Mouse (Mus musculus) bone marrow, adult 2 months (tissue): ENCODE data around the gene Slc6a4. TPM values are rescaled to one million over a fixed set of nuclear protein-coding genes. Genes with fewer than 3 reads are reported as not detected.

Source experiments
- H3K27ac ChIP-seq: fragments of 200-500 bp; 2 replicates; pipeline ENCODE4 v1.5.1; 2012; ENCODE audit warnings: low read depth, mild to moderate bottlenecking, control low read depth, inconsistent platforms, low read length; ENCODE audit not compliant: control insufficient read depth, poor library complexity, insufficient read depth
- H3K4me1 ChIP-seq: fragments of 200-500 bp; 2 replicates; pipeline ENCODE4 v1.6.1; 2011; ENCODE audit warnings: low read length; ENCODE audit not compliant: control insufficient read depth, insufficient read depth
- H3K4me3 ChIP-seq: fragments of 200-500 bp; replicated peaks from 2 replicates; pipeline ENCODE3; 2011; ENCODE audit warnings: mild to moderate bottlenecking, low read depth, low read length, control low read depth; ENCODE audit not compliant: control insufficient read depth
- CTCF ChIP-seq: fragments of 200-500 bp; IDR thresholded peaks from 2 replicates; pipeline ENCODE4 v1.5.1; 2011; ENCODE audit warnings: low read length, control low read depth; ENCODE audit not compliant: control insufficient read depth, insufficient read depth
- POLR2A ChIP-seq: fragments of 200-500 bp; IDR thresholded peaks from 2 replicates; pipeline ENCODE4 v1.6.1; 2011; ENCODE audit warnings: low read depth, mild to moderate bottlenecking, control low read depth, low read length, borderline replicate concordance; ENCODE audit not compliant: control insufficient read depth
- WGBS: fragments of 180-500 bp; shearing (Covaris S2); methylation state at CpG from one replicate; pipeline ENCODE4 v1.1.7; 2018; 5-methylcytosine and 5-hydroxymethylcytosine counted together
- polyA plus RNA-seq: library from polyadenylated mRNA; stranded (reverse); fragments of >200 nt; gene quantifications from 2 replicates; pipeline ENCODE4 v1.2.4, GENCODE M21; 2011; ENCODE audit warnings: low replicate concordance; ENCODE audit not compliant: missing spikeins, insufficient read depth, insufficient read length

Gene Slc6a4
- 15.6 and 37.7 TPM in 2 replicates for polyA plus RNA-seq

DNA sequence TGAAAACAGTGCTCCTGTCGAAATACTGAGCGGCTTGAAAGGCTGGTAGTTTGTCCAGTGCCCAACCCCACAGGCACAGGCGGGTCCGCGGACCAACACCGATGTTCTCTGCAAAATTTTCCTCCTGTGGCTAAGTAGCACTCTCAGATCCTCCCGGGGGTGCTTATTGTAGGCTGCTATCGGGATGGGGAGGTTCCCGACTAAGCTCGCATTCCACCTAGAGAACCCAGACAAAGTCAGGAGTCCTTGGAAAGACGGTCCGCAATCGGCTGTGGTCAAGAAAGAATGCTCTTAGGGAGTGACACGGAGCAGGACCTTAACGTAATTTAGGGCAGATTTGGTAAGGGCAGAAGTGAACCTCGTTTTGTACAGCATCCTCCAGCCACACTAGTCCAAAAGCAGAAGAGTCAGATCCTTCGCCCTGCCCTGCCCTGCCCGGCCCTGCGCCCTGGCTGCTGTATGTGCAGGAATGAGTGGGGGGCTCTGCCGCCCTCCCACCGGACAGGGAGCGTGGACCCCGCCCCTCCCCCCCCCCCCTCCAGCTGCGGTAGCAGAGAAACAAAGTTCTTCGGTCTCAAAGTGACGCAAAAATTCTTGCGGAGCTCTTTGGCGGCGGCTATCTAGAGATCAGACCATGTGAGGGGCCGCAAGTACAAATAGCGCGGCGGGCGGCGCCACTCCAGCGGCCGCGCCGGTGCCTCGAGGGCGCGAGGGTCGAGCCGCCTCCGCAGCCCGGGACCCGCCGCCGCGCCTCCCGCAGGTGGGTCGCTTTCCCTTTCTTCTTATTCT is at the start of gene Slc6a4:
Gene Slc6a4, plus strand, starts transcription at position 688 of the 789 bp plus-strand sequence.
- 1% methylated on average over 52 of the region's 52 CpGs for WGBS
- no peak within 1 kb of the TSS for H3K27ac ChIP-seq
- H3K4me3 ChIP-seq, result peak within 1 kb of the TSS; percentile 10
- H3K4me1 ChIP-seq, result peaks cover 5% of the 10 kb centered on the region
- no peak for TF ChIP-seq POLR2A
- TF ChIP-seq CTCF, result no peak

DNA sequence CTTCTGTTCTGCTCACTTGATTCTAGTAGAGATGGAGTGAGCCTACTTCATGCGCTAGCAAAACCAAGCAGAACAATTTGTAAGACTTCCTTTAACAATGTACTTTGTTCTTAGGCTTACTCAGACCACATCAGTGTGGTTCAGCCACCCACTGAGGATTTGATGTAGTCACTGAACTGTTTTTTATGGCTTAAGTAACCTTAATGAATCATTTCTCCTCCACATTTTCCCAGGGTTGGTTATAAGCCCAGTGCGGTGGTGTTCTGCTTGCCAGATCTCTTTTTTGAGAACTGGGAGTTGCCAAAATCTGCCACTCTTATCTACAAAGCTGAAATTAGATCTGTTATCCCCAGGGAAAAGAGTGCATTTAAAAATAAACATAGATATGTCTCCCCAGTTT is 44.9 kb upstream of the Slc6a4 start:
- WGBS, result 85% methylated on average over 2 of the region's 2 CpGs
- Histone ChIP-seq H3K4me3 (no peak overlapping the region), H3K4me1 (no peaks in the 10 kb centered on the region), H3K27ac (no peak overlapping the region)
- no peak for TF ChIP-seq CTCF
- no peak for TF ChIP-seq POLR2A

DNA sequence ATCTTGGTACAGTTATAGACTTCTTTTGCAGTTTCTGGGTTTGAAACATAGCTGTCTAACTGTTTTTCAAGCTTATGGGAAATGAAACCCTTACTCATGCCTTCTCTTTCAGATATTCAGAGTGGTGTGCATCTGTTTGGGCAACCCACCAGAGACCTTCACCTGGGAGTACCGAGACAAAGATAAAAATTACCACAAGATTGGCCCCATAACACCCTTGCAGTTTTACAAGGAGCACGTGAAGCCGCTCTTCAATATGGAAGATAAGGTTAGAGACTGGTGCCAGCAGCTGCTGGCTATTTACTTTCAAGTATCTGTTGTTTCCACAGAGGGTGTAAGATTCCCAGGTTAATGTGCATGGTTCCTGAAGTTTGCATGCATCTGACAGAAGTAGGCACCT is 32.7 kb upstream of the Slc6a4 start:
- Histone ChIP-seq H3K4me3 (no peak overlapping the region), H3K4me1 (no peaks in the 10 kb centered on the region), H3K27ac (no peak overlapping the region)
- WGBS, result 70% methylated on average over 3 of the region's 3 CpGs
- TF ChIP-seq CTCF (no peak), POLR2A (no peak)

DNA sequence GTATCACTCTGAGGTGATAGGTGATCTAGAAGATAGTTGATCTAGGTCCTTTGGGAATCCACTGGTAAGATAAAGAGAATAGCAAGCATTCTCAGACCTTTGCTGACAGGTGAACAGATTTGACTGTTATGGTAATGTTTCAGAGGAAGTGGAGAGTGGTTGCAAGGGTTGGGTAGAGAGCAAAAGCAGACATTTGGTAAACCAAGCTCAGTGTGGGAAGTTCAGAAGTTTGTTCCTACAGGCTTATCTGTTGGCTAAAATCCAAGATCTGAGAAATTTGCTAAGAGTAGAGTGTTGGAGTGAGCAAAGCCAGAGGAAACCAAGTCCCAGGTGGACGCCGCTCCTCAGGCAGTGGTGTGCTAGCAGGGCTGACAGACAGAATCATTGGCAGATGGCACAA is 28.1 kb upstream of the Slc6a4 start:
- whole genome bisulfite sequencing, result 72% methylated on average over 2 of the region's 2 CpGs
- TF ChIP-seq POLR2A (no peak), CTCF (no peak)
- Histone ChIP-seq H3K4me3 (no peak overlapping the region), H3K27ac (no peak overlapping the region), H3K4me1 (no peaks in the 10 kb centered on the region)

DNA sequence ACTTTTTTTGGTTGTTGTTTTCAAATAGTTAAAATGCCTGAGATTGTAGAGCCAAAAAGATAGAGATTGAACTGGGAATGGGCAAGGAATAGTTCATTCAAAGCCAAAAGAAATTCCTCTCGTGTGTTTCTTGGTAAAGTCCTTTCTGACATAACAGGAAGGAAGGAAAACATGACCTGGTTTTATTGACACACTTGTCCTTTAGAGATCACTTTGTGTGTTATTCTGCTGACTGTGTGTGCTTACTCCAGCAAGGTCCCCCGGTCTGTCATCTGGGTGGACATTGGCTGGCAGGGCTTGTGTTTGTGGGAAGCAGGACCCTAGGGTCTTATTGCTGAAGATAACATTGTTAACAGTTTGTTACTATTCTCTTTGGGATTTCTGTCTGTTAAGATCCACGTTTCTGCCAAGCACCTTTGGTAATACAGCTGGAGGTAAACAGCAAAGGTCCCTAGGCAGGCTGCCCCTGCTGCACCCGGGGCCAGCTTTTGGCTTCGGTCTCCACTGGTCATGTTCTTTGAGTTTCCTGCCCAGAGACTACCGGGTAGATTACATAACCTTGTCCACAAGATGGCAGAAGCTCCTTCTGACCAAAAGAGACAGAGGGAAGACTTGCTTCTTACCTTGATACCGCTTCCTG is 23.6 kb upstream of the Slc6a4 start:
- Histone ChIP-seq H3K4me3 (no peak overlapping the region), H3K27ac (no peak overlapping the region), H3K4me1 (no peaks in the 10 kb centered on the region)
- TF ChIP-seq CTCF, result no peak
- TF ChIP-seq POLR2A, result no peak
- whole genome bisulfite sequencing, result 57% methylated on average over 7 of the region's 7 CpGs

DNA sequence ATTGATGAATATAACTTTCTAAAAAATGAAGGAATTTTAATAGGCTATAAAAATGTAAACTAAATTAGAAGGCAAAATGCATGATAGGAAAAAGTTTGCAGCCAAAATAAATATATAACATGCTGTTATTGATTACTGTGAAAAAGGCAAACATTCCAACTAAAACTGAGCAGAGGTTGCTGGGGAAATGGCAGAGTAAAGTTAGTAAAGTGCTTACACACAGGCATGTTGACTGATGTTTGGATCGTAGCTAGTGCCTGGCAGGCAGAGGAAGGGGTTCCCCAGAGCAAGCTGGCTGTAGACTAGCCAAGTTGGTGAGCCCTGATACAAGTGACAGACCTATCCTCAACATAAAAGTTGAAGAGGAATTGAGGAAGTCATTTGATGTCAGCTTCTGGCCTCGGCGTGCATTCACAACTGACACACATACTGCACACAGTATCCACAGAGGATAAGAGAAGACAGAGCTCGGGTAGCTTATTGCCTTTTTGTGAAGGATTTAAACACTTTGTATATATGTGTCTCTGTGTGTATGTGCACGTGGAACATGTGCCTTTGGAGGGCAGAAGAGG is 16.7 kb upstream of the Slc6a4 start:
- Histone ChIP-seq H3K4me1 (no peaks in the 10 kb centered on the region), H3K27ac (no peak overlapping the region), H3K4me3 (no peak overlapping the region)
- 63% methylated on average over 5 of the region's 5 CpGs for WGBS
- no peak for TF ChIP-seq POLR2A
- no peak for TF ChIP-seq CTCF

DNA sequence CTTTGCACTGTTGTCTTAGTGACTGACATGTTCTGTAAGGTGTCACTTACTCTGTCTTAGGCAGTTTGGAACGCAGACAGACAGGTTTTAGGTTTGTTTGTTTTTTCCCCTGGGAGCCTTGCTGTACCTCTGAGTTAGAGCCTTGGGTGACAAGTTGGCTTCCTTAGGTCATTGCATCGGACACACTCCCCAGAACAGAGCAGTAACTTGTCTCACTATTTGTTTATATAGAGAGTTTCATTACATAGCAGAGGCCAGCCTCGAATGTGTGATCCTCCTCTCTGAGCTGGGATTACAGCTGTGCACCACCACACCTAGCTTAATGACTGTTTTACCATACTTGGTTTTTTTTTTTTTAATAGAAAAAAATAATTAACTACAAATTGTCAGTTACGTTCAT is 16.0 kb upstream of the Slc6a4 start:
- no peak overlapping the region for H3K27ac ChIP-seq
- TF ChIP-seq CTCF, result no peak
- TF ChIP-seq POLR2A, result no peak
- H3K4me1 ChIP-seq, result no peaks in the 10 kb centered on the region
- H3K4me3 ChIP-seq, result no peak overlapping the region
- 84% methylated on average over 4 of the region's 4 CpGs for WGBS

DNA sequence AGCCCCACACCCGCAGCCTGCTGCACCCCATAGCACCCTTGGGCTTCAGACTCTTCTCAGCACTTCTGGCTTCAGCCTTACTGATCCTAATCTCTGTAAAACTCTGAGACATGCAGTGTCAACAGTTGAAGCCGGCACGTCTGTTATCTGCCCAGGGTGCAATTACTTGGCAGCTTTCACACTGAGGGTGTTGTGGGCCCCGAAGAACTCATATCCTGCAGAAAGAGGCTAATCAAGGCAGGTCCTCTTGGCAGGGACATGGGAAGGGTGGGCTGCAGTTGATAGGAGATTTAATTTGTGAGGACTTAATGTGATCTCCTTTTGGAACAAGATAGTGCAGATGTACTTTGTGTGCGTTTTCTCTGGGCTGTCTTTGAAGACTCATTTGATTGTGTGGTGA is 14.8 kb upstream of the Slc6a4 start:
- Histone ChIP-seq H3K4me3 (no peak overlapping the region), H3K4me1 (no peaks in the 10 kb centered on the region), H3K27ac (no peak overlapping the region)
- TF ChIP-seq CTCF, result no peak
- no peak for TF ChIP-seq POLR2A
- 67% methylated on average over 5 of the region's 5 CpGs for WGBS

DNA sequence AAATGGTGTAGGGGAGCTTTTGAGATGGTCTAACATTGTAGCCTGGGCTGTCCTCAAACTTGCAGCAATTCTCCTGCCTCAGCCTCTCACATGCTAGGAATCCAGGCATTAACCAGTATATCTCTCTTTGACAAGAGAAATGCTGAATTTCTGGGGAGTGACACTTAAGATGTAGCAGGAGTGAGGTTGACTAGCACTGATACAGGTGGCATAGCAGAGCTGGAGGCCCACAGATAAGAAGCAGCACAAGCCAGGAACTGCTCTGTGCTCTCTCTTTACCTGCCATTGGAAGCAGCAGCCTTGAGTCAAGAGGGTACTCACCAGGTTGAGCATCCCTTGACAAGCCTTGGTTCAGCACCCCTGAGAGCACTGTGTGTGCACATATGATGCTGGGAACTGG is 14.2 kb upstream of the Slc6a4 start:
- TF ChIP-seq POLR2A, result no peak
- no peak for TF ChIP-seq CTCF
- H3K4me1 ChIP-seq, result no peaks in the 10 kb centered on the region
- H3K27ac ChIP-seq, result no peak overlapping the region
- no peak overlapping the region for H3K4me3 ChIP-seq
